Mouse (Mus musculus) adrenal gland (tissue): ENCODE data around the gene Clip3.

Experiments
- intact Hi-C: fragments of 180-260 bp; cut with DNase I; formaldehyde crosslinking; loops from one replicate; pipeline ENCODE4 v1.15.1; 2025

Gene Clip3

GRCm38 (mm10) chr7:30325364-30325763 is 33.8 kb downstream of the Clip3 start:
- intact Hi-C loops, result no loop called here

DNA sequence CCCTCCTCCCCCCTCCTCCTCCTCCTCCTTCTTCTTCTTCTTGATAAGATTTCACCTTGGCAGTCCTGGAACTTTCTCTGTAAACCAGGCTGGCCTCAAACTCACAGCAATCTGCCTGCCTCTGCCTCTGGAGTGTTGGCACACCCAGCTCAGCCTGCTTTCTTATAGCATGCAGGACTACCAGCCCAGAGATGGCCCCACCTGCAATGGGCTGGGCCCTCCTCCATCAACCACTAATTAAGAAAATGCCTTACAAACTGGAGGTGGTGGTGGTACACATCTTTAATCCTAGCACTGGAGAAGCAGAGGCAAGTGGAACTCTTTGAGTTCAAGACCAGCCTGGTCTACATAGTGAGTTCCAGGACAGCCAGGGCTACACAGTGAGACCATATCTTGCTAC is 34.9 kb downstream of the Clip3 start:
- intact Hi-C loops, result no loop called here

DNA sequence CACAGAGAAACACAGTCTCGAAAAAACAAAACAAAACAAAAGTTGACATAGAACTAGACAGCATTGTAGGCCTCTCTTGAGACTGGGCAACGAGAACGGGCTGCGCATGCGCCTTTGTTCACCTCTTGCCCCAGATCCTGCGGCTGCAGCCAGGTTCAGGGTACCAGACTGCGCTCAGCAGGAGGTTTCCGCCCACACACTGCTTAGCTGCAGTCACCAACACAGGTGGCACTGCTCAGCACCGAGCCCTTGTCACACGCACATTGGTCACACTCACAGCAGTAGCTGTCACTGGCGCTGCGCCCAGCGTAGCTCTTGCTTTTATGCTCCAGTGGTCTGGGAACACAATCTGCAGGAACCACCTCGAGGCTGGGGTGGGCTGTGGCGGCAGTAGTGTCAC is 35.6 kb downstream of the Clip3 start:
- intact Hi-C loops, result no loop called here

DNA sequence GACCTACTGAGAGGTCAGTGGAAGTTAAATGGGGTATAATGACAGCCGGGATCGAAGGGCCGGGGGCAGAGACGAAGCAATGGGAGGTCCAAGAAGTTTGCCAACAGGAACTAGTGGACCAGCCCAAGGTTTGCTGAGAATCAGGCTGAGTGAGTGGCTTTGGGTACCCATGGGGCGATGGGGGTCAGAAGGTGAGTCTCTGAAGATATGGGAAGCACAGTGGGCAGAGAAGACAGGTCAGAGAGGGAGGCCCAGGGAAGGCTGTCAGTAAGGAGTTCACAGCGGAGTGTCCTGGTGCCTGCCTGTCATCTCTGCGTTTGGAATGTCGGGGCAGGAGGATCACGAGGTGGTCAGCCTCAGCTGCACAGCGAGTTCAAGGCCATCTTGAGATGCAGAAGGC is 36.9 kb downstream of the Clip3 start:
- intact Hi-C loops, result no loop called here

GRCm38 (mm10) chr7:30331887-30332286 is 40.4 kb downstream of the Clip3 start:
- intact Hi-C loops, result no loop called here

DNA sequence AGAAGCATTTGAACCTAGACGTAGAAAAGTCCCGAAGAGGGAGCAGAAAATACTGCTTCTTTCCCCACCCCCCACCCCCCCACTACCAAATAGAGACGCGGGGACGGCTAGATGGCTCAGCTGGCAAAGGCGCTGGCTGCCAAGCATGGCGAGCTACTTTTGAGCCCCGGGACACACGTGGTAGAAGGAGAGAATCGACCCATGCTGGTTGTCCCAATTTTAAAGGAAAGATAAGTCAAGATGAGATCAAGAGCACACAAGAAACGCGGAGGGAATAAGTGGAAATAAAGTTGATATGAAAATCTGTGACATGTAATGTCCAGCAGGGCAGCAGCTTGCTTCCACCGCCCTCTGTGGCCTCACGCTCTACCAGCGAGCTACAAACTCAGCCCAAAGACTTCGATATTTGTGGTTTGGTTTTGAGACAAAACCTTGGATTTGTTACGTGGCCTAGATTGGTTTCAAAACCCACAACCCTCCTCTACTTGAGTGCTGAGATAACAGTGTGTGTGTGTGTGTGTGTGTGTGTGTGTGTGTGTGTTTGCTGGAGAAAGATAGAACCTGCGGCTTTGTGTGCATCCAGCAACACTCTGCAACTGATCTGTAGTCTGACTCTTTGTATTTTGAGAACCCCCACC is 41.2 kb downstream of the Clip3 start:
- intact Hi-C loops, result no loop called here

DNA sequence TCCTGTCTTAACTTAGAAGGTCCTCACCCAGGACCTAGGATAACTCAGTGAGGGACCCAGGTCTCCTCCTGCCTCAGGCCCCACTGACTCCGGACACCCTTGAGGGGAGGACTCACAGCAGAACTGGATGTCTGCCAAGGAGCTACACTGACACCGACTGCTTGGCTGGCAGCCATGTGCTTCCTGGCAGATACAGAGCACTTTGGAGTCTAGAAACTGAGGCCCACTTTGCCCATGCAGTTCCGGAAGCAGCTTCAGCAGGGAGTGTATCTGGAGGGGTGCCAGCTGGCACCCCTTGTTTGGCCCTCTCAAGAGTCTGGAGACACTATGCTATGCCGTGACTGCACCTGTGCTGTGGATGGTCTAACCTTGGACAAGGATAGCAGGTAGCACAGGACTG is 41.9 kb downstream of the Clip3 start:
- intact Hi-C loops, result no loop called here

DNA sequence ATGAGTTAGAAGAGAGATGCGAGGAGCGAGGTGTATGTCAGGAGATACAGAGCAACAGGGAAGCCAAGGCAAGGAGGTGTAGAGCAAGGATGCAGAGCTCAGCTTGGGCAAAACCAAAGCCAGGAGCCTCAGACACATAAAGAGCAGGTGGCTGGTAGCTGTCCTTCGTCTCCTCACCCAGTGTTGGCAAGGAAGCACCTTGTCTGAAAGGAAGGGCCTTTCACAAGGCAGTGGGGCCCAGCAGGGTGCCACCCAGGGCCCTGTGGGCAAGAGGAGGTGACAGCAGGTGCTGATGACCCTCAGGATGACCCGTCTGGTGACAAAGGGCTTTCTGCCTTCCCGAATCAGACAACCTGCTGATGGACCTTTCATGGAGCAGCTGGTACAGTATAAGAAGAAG is 43.0 kb downstream of the Clip3 start:
- intact Hi-C loops, result no loop called here

DNA sequence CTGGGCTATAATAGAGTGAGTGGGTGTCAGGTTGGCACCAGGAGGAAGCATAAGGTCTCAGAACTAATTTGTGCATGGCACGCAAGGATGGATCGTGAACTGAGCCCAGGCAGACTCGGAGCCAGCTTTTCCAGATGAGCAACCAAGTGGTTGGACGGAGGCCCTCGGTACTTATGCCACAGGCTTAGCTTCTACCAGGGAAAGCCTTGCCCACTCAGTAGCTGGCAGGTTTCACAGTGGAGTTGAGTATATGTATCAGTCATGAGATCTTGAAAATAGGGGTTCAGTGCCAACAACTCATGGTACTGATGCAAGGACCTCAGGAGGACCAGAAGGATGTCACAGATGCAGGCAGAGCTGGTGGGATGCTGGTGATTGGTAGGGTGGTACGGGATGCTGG is 44.2 kb downstream of the Clip3 start:
- intact Hi-C loops, result loop anchor here (1.0 kb wide), 1 partner anchor 11 kb away; no protein-coding TSS in a partner anchor

GRCm38 (mm10) chr7:30336384-30336783 is 44.9 kb downstream of the Clip3 start:
- intact Hi-C loops, result no loop called here

- intact Hi-C loops, result no loop called here
These were observed 48.0 kb downstream of the Clip3 start for GRCm38 (mm10) chr7:30339432-30340109.

DNA sequence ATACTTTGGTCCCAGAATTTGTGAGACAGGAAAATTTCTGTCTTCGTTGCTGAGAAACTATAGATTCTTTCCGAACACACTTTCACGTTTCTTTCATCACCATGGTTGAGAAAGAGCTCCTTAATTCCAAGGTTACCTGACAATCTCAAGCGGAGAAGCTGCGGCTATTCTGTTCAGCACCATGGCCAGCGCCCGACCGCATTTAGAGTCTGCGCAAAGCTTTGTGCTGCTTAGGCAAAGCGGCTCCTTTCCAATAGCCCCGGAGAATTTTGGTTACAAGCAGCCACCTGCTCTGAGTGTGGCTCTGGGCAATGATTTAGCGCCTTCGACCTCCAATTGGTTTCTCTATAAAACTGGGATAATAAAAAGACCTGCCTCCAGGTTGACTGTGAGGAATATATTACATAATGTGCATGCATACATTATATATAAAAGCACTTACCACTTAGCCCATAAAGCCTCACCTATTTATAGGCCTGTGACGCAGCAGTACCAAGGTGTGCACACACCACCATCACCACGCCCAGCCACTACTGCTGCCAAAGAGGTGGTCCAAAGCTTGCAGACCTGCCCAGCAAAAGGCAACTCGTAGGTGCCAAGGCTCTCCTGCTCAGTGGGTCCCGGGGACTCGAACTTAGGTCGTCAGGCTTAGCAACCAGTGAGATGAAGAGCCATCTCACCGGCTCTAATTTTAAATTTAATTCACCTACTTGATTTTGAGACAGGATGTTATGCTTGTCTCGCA is 55.3 kb downstream of the Clip3 start:
- intact Hi-C loops, result loop anchor here (1.0 to 5.0 kb wide), 3 partner anchors 12 to 140 kb away; no protein-coding TSS in a partner anchor

- intact Hi-C loops, result loop anchor here (5.0 kb wide), 2 partner anchors 84 to 139 kb away; no protein-coding TSS in a partner anchor
These were observed 56.3 kb downstream of the Clip3 start for GRCm38 (mm10) chr7:30347828-30348227.

- intact Hi-C loops, result no loop called here
These were observed 61.8 kb downstream of the Clip3 start for GRCm38 (mm10) chr7:30353279-30353822.

DNA sequence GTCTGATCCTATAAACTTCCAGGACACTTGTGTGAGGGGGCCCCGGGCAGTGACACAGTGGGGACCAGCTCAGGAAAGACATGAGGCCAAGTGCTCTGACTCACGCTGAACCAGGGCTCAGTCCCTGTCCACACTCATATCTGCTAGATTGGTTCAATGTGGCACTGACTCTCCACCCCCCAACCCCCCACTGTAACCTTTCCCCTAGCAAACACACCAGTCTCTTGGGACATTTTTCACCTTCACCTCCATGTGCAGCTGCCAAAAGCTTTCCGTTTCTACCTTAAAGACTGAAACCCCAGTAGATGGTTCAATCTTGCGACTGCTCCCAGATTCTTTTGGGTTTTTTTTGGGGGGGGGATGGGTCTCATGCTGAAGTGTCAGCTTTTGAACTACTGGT is 62.5 kb downstream of the Clip3 start:
- intact Hi-C loops, result no loop called here
